Mouse (Mus musculus): Measurements from ENCODE around the gene Fry.

GRCm38 (mm10) chr5:150294306-150294705 is 175.9 kb downstream of the Fry start:
- no peak for TF ChIP-seq CTCF (IDR thresholded peaks at IDR 0.05)
- TF ChIP-seq POLR2A (IDR thresholded peaks at IDR 0.05; ENCODE audit: insufficient read depth, low read depth, low read length), result no peak
- no peak for TF ChIP-seq EP300 (IDR thresholded peaks at IDR 0.05; ENCODE audit: insufficient read depth, low read depth, low read length)
